Mouse (Mus musculus): Measurements from ENCODE around the gene BC030500. TPM values are rescaled to one million over a fixed set of nuclear protein-coding genes. Genes with fewer than 3 reads are reported as not detected.

BC030500 gene
- polyA plus RNA-seq, 1 experiment = 0.13 TPM

GRCm38 (mm10) chr8:58943773-58944172, 32.2 kb downstream of the BC030500 start:
- WGBS = 69% methylated on average over 4 of the region's 4 CpGs
- Histone ChIP-seq H3K4me3 (replicated peaks; ENCODE audit: extremely low read depth, low read depth, low read length) (no peak overlapping the region), H3K4me1 (ENCODE audit: control insufficient read depth, insufficient read depth, low read length) (no peaks in the 10 kb centered on the region)
- TF ChIP-seq CTCF (IDR thresholded peaks at IDR 0.05; ENCODE audit: insufficient read depth, low read length) = no peak
- no peak for TF ChIP-seq POLR2A (IDR thresholded peaks at IDR 0.05; ENCODE audit: borderline replicate concordance, extremely low read depth, low read depth, low read length)
- no peak for DNase-seq

GRCm38 (mm10) chr8:58957195-58957739, 45.7 kb downstream of the BC030500 start:
- TF ChIP-seq POLR2A (IDR thresholded peaks at IDR 0.05; ENCODE audit: borderline replicate concordance, extremely low read depth, low read depth, low read length) (no peak), CTCF (IDR thresholded peaks at IDR 0.05; ENCODE audit: insufficient read depth, low read length) (no peak)
- H3K4me1 ChIP-seq (ENCODE audit: control insufficient read depth, insufficient read depth, low read length) = no peaks in the 10 kb centered on the region
- H3K4me3 ChIP-seq (replicated peaks; ENCODE audit: extremely low read depth, low read depth, low read length) = no peak overlapping the region
- DNase-seq = no peak
- 77% methylated on average over 5 of the region's 5 CpGs for WGBS

Other genes with a start within 250 kb of the BC030500 start
- 0.09 TPM in 1 of 2 replicates, not detected in the other for gene Galntl6, start 885 bp downstream of the BC030500 start, polyA plus RNA-seq (2012; rRNA removed)

Data from lung, adult 2 months (tissue).